Mouse (Mus musculus): Measurements from ENCODE around the gene Cmah. TPM values are rescaled to one million over a fixed set of nuclear protein-coding genes. Genes with fewer than 3 reads are reported as not detected.
"Not testable (repeated sequence)": the region's sequence is repeated elsewhere in the genome, so short reads cannot be mapped to it uniquely, and the experiment has no call there.

Cmah gene
- polyA plus RNA-seq, 1 experiment, result 0.19 TPM

- no peak for DNase-seq (ENCODE audit: low read depth)
- TF ChIP-seq CTCF (IDR thresholded peaks at IDR 0.05; ENCODE audit: borderline replicate concordance, extremely low read depth, insufficient read depth, insufficient read length) (no peak), POLR2A (IDR thresholded peaks at IDR 0.05; ENCODE audit: borderline replicate concordance, extremely low read depth, insufficient read depth, insufficient read length, poor library complexity, severe bottlenecking) (no peak)
These were observed 14.9 kb downstream of the Cmah start for GRCm38 (mm10) chr13:24342091-24342490.

GRCm38 (mm10) chr13:24353004-24353403, 25.8 kb downstream of the Cmah start:
- no peak for DNase-seq (ENCODE audit: low read depth)
- TF ChIP-seq CTCF (IDR thresholded peaks at IDR 0.05; ENCODE audit: borderline replicate concordance, extremely low read depth, insufficient read depth, insufficient read length) (no peak), POLR2A (IDR thresholded peaks at IDR 0.05; ENCODE audit: borderline replicate concordance, extremely low read depth, insufficient read depth, insufficient read length, poor library complexity, severe bottlenecking) (no peak)

GRCm38 (mm10) chr13:24354751-24355150, 27.5 kb downstream of the Cmah start:
- TF ChIP-seq CTCF (IDR thresholded peaks at IDR 0.05; ENCODE audit: borderline replicate concordance, extremely low read depth, insufficient read depth, insufficient read length) (no peak), POLR2A (IDR thresholded peaks at IDR 0.05; ENCODE audit: borderline replicate concordance, extremely low read depth, insufficient read depth, insufficient read length, poor library complexity, severe bottlenecking) (no peak)
- no peak for DNase-seq (ENCODE audit: low read depth)

- DNase-seq (ENCODE audit: low read depth), result no peak
- no peak for TF ChIP-seq CTCF (IDR thresholded peaks at IDR 0.05; ENCODE audit: borderline replicate concordance, extremely low read depth, insufficient read depth, insufficient read length)
- no peak for TF ChIP-seq POLR2A (IDR thresholded peaks at IDR 0.05; ENCODE audit: borderline replicate concordance, extremely low read depth, insufficient read depth, insufficient read length, poor library complexity, severe bottlenecking)
These were observed 32.0 kb downstream of the Cmah start for GRCm38 (mm10) chr13:24359181-24359580.

- TF ChIP-seq POLR2A (IDR thresholded peaks at IDR 0.05; ENCODE audit: borderline replicate concordance, extremely low read depth, insufficient read depth, insufficient read length, poor library complexity, severe bottlenecking) (no peak), CTCF (IDR thresholded peaks at IDR 0.05; ENCODE audit: borderline replicate concordance, extremely low read depth, insufficient read depth, insufficient read length) (no peak)
- no peak for DNase-seq (ENCODE audit: low read depth)
These were observed 38.0 kb downstream of the Cmah start for GRCm38 (mm10) chr13:24365191-24365590.

- TF ChIP-seq POLR2A (IDR thresholded peaks at IDR 0.05; ENCODE audit: borderline replicate concordance, extremely low read depth, insufficient read depth, insufficient read length, poor library complexity, severe bottlenecking), result no peak
- TF ChIP-seq CTCF (IDR thresholded peaks at IDR 0.05; ENCODE audit: borderline replicate concordance, extremely low read depth, insufficient read depth, insufficient read length), result no peak
These were observed 45.8 kb downstream of the Cmah start for GRCm38 (mm10) chr13:24372893-24373599.

GRCm38 (mm10) chr13:24374606-24375005, 47.4 kb downstream of the Cmah start:
- DNase-seq (ENCODE audit: low read depth), result not testable (repeated sequence)

More at GRCm38 (mm10) chr13:24372893-24373599, 45.8 kb downstream of the Cmah start:
- DNase-seq (ENCODE audit: low read depth), result no peak

GRCm38 (mm10) chr13:24375320-24376203, 48.4 kb downstream of the Cmah start:
- DNase-seq (ENCODE audit: low read depth), result no peak
- TF ChIP-seq CTCF (IDR thresholded peaks at IDR 0.05; ENCODE audit: borderline replicate concordance, extremely low read depth, insufficient read depth, insufficient read length) (no peak), POLR2A (IDR thresholded peaks at IDR 0.05; ENCODE audit: borderline replicate concordance, extremely low read depth, insufficient read depth, insufficient read length, poor library complexity, severe bottlenecking) (no peak)

GRCm38 (mm10) chr13:24380713-24381112, 53.5 kb downstream of the Cmah start:
- TF ChIP-seq POLR2A (IDR thresholded peaks at IDR 0.05; ENCODE audit: borderline replicate concordance, extremely low read depth, insufficient read depth, insufficient read length, poor library complexity, severe bottlenecking), result no peak
- no peak for TF ChIP-seq CTCF (IDR thresholded peaks at IDR 0.05; ENCODE audit: borderline replicate concordance, extremely low read depth, insufficient read depth, insufficient read length)
- no peak for DNase-seq (ENCODE audit: low read depth)

- DNase-seq (ENCODE audit: low read depth), result peak; percentile 87
- TF ChIP-seq POLR2A (IDR thresholded peaks at IDR 0.05; ENCODE audit: borderline replicate concordance, extremely low read depth, insufficient read depth, insufficient read length, poor library complexity, severe bottlenecking), result no peak
- TF ChIP-seq CTCF (IDR thresholded peaks at IDR 0.05; ENCODE audit: borderline replicate concordance, extremely low read depth, insufficient read depth, insufficient read length), result no peak
These were observed 56.7 kb downstream of the Cmah start for GRCm38 (mm10) chr13:24383885-24384284.

- DNase-seq (ENCODE audit: low read depth), result no peak
- TF ChIP-seq CTCF (IDR thresholded peaks at IDR 0.05; ENCODE audit: borderline replicate concordance, extremely low read depth, insufficient read depth, insufficient read length) (no peak), POLR2A (IDR thresholded peaks at IDR 0.05; ENCODE audit: borderline replicate concordance, extremely low read depth, insufficient read depth, insufficient read length, poor library complexity, severe bottlenecking) (no peak)
These were observed 64.7 kb downstream of the Cmah start for GRCm38 (mm10) chr13:24391892-24392291.

- no peak for DNase-seq (ENCODE audit: low read depth)
- TF ChIP-seq POLR2A (IDR thresholded peaks at IDR 0.05; ENCODE audit: borderline replicate concordance, extremely low read depth, insufficient read depth, insufficient read length, poor library complexity, severe bottlenecking) (no peak), CTCF (IDR thresholded peaks at IDR 0.05; ENCODE audit: borderline replicate concordance, extremely low read depth, insufficient read depth, insufficient read length) (no peak)
These were observed 65.5 kb downstream of the Cmah start for GRCm38 (mm10) chr13:24392655-24393054.
